Mouse (Mus musculus): Measurements from ENCODE around the gene Ankrd37.

The Ankrd37 gene

GRCm38 (mm10) chr8:45973988-45974505 lies 31.5 kb downstream of the Ankrd37 start:
- peak; percentile 9 for DNase-seq (ENCODE audit: extremely low spot score)

GRCm38 (mm10) chr8:45970894-45971293 lies 34.6 kb downstream of the Ankrd37 start:
- no peak for DNase-seq (ENCODE audit: extremely low spot score)

GRCm38 (mm10) chr8:45950622-45951021 lies 54.9 kb downstream of the Ankrd37 start:
- no peak for DNase-seq (ENCODE audit: extremely low spot score)
